Comparison of ENCODE assay signal across 9 mouse cellular contexts in the genomic region with DNA sequence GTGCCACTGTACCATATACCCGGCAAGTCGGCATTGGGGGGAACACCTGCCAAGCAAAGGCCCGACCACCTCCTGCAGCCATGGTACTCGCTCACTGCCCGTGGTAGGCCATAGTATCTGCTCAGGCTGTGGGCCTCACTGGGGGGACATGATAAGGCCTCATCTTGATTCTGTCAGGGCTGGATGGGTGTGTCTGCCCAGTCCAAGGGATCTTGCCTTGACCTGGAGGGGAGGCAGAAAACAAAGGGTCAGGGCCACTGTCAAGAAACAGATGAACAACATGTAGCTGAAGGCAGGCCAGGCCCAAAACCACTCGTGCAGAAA. TPM values are rescaled to one million over a fixed set of nuclear protein-coding genes. Genes with fewer than 3 reads are reported as not detected.
DNase-seq lines count a peak whose midpoint lies in the region; ATAC-seq lines count a peak whose summit lies in the region.
"Had no signal": no experiment of that assay in that cellular context is flagged by ENCODE, and none has a peak within 500 bp of the region (broad histone marks: within the 10 kb centered on the region; RNA-seq: fewer than 3 reads in every experiment).

No protein-coding gene starts in this region.

- DNase-seq in lung, postnatal 14 days, result no peak
- peak; percentile 45 for DNase-seq in liver, embryonic 11.5 days (ENCODE audit: low spot score)
- DNase-seq in layer of hippocampus, adult 9-11 months, result no peak
- no peak for DNase-seq in gastrocnemius, adult 18-20 months (ENCODE audit: low spot score)
- no peak for DNase-seq in lung, adult 18-20 months
- DNase-seq: thymus, postnatal 36 days had no signal

- H3K4me2 ChIP-seq in lung, embryonic 16.5 days (ENCODE audit: low read depth, low read length), result peak overlapping the region; percentile 88
- H3K4me2 ChIP-seq in forebrain, embryonic 15.5 days (replicated peaks), result peak overlapping the region; percentile 72
- peak overlapping the region; percentile 98 for H3K4me2 ChIP-seq in liver, embryonic 11.5 days
- peak overlapping the region; percentile 94 for H3K4me2 ChIP-seq in stomach, embryonic 15.5 days

- peak overlapping the region; percentile 63 for H3K4me3 ChIP-seq in lung, embryonic 16.5 days (ENCODE audit: low read length)
- peak overlapping the region; percentile 51 for H3K4me3 ChIP-seq in forebrain, embryonic 15.5 days
- peak overlapping the region; percentile 65 for H3K4me3 ChIP-seq in liver, embryonic 11.5 days (ENCODE audit: low read depth, low read length)
- peak overlapping the region; percentile 60 for H3K4me3 ChIP-seq in stomach, embryonic 15.5 days (replicated peaks)

- no peaks in the 10 kb centered on the region for H3K9me3 ChIP-seq in lung, embryonic 16.5 days (ENCODE audit: control insufficient read depth, low read length)
- H3K9me3 ChIP-seq in forebrain, embryonic 15.5 days, result no peaks in the 10 kb centered on the region
- no peaks in the 10 kb centered on the region for H3K9me3 ChIP-seq in liver, embryonic 11.5 days (ENCODE audit: control insufficient read depth, low read length)
- H3K9me3 ChIP-seq in stomach, embryonic 15.5 days, result no peaks in the 10 kb centered on the region

- WGBS in lung, embryonic 16.5 days, result 84% methylated on average over 6 of the region's 6 CpGs
- WGBS in forebrain, embryonic 15.5 days, result 72% methylated on average over 6 of the region's 6 CpGs
- WGBS in liver, embryonic 11.5 days, result 47% methylated on average over 6 of the region's 6 CpGs
- 81% methylated on average over 6 of the region's 6 CpGs for WGBS in stomach, embryonic 15.5 days

- H3K9ac ChIP-seq in lung, embryonic 16.5 days (ENCODE audit: low read length), result peak overlapping the region; percentile 53; the same call in 1 of the 2 replicates
- 0 out of 2 replicates have a peak overlapping the region, but pooled peaks have one; percentile 20 for H3K9ac ChIP-seq in forebrain, embryonic 15.5 days (replicated peaks)
- peak overlapping the region; percentile 70 for H3K9ac ChIP-seq in liver, embryonic 11.5 days (ENCODE audit: low read depth, low read length)
- peak overlapping the region; percentile 10; the same call in 1 of the 2 replicates for H3K9ac ChIP-seq in stomach, embryonic 15.5 days

- H3K27ac ChIP-seq in lung, embryonic 16.5 days (ENCODE audit: low read length), result peak overlapping the region; percentile 65; the same call in 1 of the 2 replicates
- H3K27ac ChIP-seq in forebrain, embryonic 15.5 days (replicated peaks), result peak overlapping the region; percentile 83
- H3K27ac ChIP-seq in liver, embryonic 11.5 days (ENCODE audit: low read depth, low read length), result peak overlapping the region; percentile 90
- peak overlapping the region; percentile 87 for H3K27ac ChIP-seq in stomach, embryonic 15.5 days

- no peak for ATAC-seq in lung, embryonic 16.5 days (ENCODE audit: low read depth)
- ATAC-seq in forebrain, embryonic 15.5 days (replicated peaks), result no peak
- ATAC-seq in liver, embryonic 11.5 days (replicated peaks; ENCODE audit: low FRiP score), result peak; percentile 66
- no peak for ATAC-seq in stomach, embryonic 15.5 days (ENCODE audit: insufficient read depth, low FRiP score, low read depth)

- peaks cover 28% of the 10 kb centered on the region for H3K4me1 ChIP-seq in lung, embryonic 16.5 days (replicated peaks; ENCODE audit: control insufficient read depth, insufficient read depth, low read length)
- H3K4me1 ChIP-seq in forebrain, embryonic 15.5 days, result peaks cover 46% of the 10 kb centered on the region
- peaks cover 46% of the 10 kb centered on the region for H3K4me1 ChIP-seq in liver, embryonic 11.5 days (replicated peaks; ENCODE audit: control insufficient read depth, insufficient read depth, low read length)
- peaks cover 27% of the 10 kb centered on the region for H3K4me1 ChIP-seq in stomach, embryonic 15.5 days

- H3K36me3 ChIP-seq in lung, embryonic 16.5 days (ENCODE audit: control insufficient read depth, insufficient read depth, low read length), result peaks cover 4% of the 10 kb centered on the region
- H3K36me3 ChIP-seq in forebrain, embryonic 15.5 days, result peaks cover 11% of the 10 kb centered on the region; the same call in 1 of the 2 replicates
- peaks cover 4% of the 10 kb centered on the region; the same call in 1 of the 2 replicates for H3K36me3 ChIP-seq in liver, embryonic 11.5 days (ENCODE audit: control insufficient read depth, insufficient read depth, low read length)
- no peaks in the 10 kb centered on the region for H3K36me3 ChIP-seq in stomach, embryonic 15.5 days

- no peaks in the 10 kb centered on the region for H3K27me3 ChIP-seq in lung, embryonic 16.5 days (ENCODE audit: control insufficient read depth, insufficient read depth, low read depth, low read length)
- no peaks in the 10 kb centered on the region for H3K27me3 ChIP-seq in forebrain, embryonic 15.5 days
- H3K27me3 ChIP-seq in liver, embryonic 11.5 days (replicated peaks; ENCODE audit: control insufficient read depth, insufficient read depth, low read length), result no peaks in the 10 kb centered on the region
- no peaks in the 10 kb centered on the region for H3K27me3 ChIP-seq in stomach, embryonic 15.5 days (replicated peaks)

RNA-seq across cellular contexts. Expression of a gene that starts 9.2 kb away (rescaled TPM):
- 50.7 and 58.0 TPM in 2 replicates for polyA plus RNA-seq in lung, embryonic 16.5 days (2015; fragmentation: Nextera tagmentation; extraction: Ambion mirVana)
- polyA plus RNA-seq in forebrain, embryonic 15.5 days (2015; fragmentation: Nextera tagmentation; extraction: Ambion mirVana), result 60.9 and 61.6 TPM in 2 replicates
- polyA plus RNA-seq in liver, embryonic 11.5 days (2014; fragmentation: Nextera tagmentation; extraction: Ambion mirVana), result 48.6 and 51.1 TPM in 2 replicates
- 47.7 and 52.5 TPM in 2 replicates for polyA plus RNA-seq in stomach, embryonic 15.5 days (2015; fragmentation: Nextera tagmentation; extraction: Ambion mirVana)
- total RNA-seq in gastrocnemius, adult 18-20 months (2021), result 10 to 100 TPM; 14.4 to 15.2 TPM

RNA-seq across cellular contexts. Expression of a gene that starts 10.2 kb away (rescaled TPM):
- polyA plus RNA-seq in lung, embryonic 16.5 days (2015; fragmentation: Nextera tagmentation; extraction: Ambion mirVana), result 76.6 and 89.7 TPM in 2 replicates
- polyA plus RNA-seq in forebrain, embryonic 15.5 days (2015; fragmentation: Nextera tagmentation; extraction: Ambion mirVana), result 55.7 and 62.2 TPM in 2 replicates
- polyA plus RNA-seq in liver, embryonic 11.5 days (2014; fragmentation: Nextera tagmentation; extraction: Ambion mirVana), result 24.2 and 26.8 TPM in 2 replicates
- polyA plus RNA-seq in stomach, embryonic 15.5 days (2015; fragmentation: Nextera tagmentation; extraction: Ambion mirVana), result 65.5 and 67.3 TPM in 2 replicates
- total RNA-seq in gastrocnemius, adult 18-20 months (2021), result 1 to 10 TPM; 1.8 to 2.2 TPM

RNA-seq across cellular contexts. Expression of a gene that starts 14.8 kb away (rescaled TPM):
- polyA plus RNA-seq in lung, embryonic 16.5 days (2015; fragmentation: Nextera tagmentation; extraction: Ambion mirVana), result not detected in 2 replicates
- polyA plus RNA-seq in forebrain, embryonic 15.5 days (2015; fragmentation: Nextera tagmentation; extraction: Ambion mirVana), result not detected in 2 replicates
- polyA plus RNA-seq in liver, embryonic 11.5 days (2014; fragmentation: Nextera tagmentation; extraction: Ambion mirVana), result not detected in 2 replicates
- polyA plus RNA-seq in stomach, embryonic 15.5 days (2015; fragmentation: Nextera tagmentation; extraction: Ambion mirVana), result not detected in 2 replicates
- total RNA-seq in gastrocnemius, adult 18-20 months (2021), result not detected

RNA-seq across cellular contexts. Expression of a gene that starts 22.8 kb away (rescaled TPM):
- 1.7 and 2.6 TPM in 2 replicates for polyA plus RNA-seq in lung, embryonic 16.5 days (2015; fragmentation: Nextera tagmentation; extraction: Ambion mirVana)
- polyA plus RNA-seq in forebrain, embryonic 15.5 days (2015; fragmentation: Nextera tagmentation; extraction: Ambion mirVana), result 0.93 and 1.0 TPM in 2 replicates
- 0.82 and 0.88 TPM in 2 replicates for polyA plus RNA-seq in liver, embryonic 11.5 days (2014; fragmentation: Nextera tagmentation; extraction: Ambion mirVana)
- 1.4 and 1.6 TPM in 2 replicates for polyA plus RNA-seq in stomach, embryonic 15.5 days (2015; fragmentation: Nextera tagmentation; extraction: Ambion mirVana)
- not detected for total RNA-seq in gastrocnemius, adult 18-20 months (2021)

RNA-seq across cellular contexts. Expression of a gene that starts 28.4 kb away (rescaled TPM):
- 86.0 and 95.5 TPM in 2 replicates for polyA plus RNA-seq in lung, embryonic 16.5 days (2015; fragmentation: Nextera tagmentation; extraction: Ambion mirVana)
- polyA plus RNA-seq in forebrain, embryonic 15.5 days (2015; fragmentation: Nextera tagmentation; extraction: Ambion mirVana), result 15.7 and 18.8 TPM in 2 replicates
- polyA plus RNA-seq in liver, embryonic 11.5 days (2014; fragmentation: Nextera tagmentation; extraction: Ambion mirVana), result 14.8 and 18.7 TPM in 2 replicates
- polyA plus RNA-seq in stomach, embryonic 15.5 days (2015; fragmentation: Nextera tagmentation; extraction: Ambion mirVana), result 40.5 and 46.6 TPM in 2 replicates
- total RNA-seq in gastrocnemius, adult 18-20 months (2021), result 100 to 1,000 TPM; 117 to 126 TPM

Comparison
In these comparisons a context has a peak if more than half of its experiments do, and no peak if none do; other contexts are left out.
1. H3K9ac ChIP-seq: peak in every context shown above with its lines; median percentile 70 in liver, embryonic 11.5 days; 53 in lung, embryonic 16.5 days; 20 in forebrain, embryonic 15.5 days; 10 in stomach, embryonic 15.5 days.